Mouse (Mus musculus): ENCODE measurements at regions not wholly inside any gene's neighbourhood (a gene's known extent, or its start where the extent isn't known, plus 50 kb on each side); places are given as distances from the start of the nearest gene placed in this dataset.

- no peak for DNase-seq (ENCODE audit: low read depth)
Observed at GRCm38 (mm10) chr4:54812740-54813634, 131.9 kb upstream of the Zfp462 start.

DNA sequence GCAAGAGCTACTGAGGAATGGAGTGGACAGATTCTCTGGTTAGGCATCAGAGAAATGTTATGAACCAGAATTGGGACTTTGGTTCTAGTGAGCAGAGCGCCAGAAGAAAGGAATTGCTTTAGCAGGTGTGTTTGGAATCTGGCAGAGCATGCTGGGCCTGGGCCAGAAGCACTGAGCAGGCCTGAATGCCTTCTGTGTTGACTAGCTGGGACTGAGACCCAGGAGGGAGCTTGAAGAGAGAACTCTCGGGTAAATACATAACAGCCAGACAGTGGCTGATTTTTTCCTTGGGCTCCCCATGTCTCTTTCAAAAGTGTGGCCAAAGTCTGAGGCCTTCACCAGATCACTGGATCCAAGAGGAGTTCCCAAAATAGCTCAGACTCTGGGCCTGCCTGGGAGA, 107.5 kb upstream of the Zfp462 start:
- no peak for DNase-seq (ENCODE audit: low read depth)

DNA sequence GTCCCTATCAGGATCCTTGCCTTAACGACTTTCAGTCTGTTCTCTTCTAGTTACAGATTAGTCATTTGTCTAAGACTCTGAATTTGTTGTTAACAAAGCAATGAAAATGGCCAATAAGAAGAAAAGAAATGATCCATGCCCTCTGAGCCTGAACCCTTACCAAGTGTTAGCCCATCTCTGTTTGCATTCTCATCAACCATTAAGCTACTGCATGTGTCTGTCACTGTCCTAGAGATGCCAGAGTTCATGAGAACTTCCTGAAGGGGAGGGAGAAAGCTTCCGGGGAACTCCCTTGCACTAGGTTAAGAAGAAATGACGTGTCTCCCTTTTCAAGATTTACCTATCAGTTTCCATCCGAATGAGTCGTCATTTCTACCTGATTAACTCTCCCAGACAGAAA, 106.7 kb upstream of the Zfp462 start:
- no peak for DNase-seq (ENCODE audit: low read depth)

DNA sequence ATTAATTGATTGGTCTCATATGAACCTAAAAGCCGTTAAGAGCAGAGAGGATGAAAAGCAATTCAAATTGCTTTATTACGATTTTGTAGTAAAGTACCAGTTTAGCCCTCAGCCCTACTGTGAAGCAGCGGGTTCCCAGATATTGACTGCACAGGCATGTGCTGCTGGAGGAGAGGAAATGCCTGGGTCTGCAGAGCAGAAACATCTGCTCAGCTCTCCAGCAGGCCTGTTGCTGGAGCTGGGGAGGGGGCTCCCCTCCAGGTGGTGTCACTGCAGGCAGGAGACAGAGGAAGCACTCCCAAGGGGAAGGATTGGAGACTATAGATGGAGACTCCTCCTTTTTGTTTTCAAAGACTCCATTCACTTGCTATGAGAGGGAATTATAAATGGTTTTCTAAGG, 106.1 kb upstream of the Zfp462 start:
- no peak for DNase-seq (ENCODE audit: low read depth)

DNA sequence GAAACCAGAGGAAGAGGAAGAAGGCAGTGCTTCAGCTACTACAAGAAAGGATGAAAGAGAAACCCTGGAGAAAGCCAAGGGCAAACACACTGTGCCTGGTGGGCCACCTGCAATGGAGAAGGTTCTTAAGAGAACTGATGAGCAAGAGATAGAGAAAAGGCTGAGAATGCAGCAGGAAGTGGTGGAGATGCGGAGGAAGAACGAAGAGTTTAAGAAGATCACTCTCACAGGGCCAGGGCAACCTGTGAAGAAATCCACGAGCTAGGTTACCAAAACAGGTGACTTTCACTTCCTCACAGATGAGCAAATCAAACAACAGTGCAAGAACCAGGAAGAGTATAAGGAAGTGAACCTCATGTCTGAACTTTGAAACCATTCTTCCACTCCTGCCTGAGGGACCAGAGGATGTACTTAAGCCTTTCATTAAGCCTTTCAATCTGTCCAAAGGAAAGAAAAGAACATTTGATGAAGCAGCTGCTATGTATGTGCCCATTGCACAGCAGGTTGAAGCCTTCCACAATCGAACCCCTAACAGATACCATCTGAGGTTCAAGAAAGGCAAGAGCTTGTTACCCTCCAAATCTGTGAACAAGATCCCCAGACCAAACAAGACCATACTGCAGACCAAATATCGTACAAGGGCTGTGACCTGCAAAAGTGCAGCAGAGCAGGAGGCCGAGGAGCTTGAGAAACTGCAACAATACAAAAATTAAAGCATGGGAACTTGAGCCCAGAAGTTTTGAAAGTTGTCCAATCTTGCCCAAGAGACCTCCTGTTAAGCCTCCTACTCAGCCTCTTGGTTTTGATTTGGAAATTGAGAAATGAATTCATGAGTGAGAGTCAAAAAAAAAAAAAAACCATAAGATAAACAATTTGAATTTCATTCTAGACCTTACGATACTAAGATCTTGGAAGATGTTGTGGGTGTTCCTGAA, 91.6 kb upstream of the Zfp462 start:
- DNase-seq (ENCODE audit: low read depth) = peak; percentile 88

- no peak for DNase-seq (ENCODE audit: low read depth)
Observed at GRCm38 (mm10) chr4:54858604-54859003, 86.2 kb upstream of the Zfp462 start.

DNA sequence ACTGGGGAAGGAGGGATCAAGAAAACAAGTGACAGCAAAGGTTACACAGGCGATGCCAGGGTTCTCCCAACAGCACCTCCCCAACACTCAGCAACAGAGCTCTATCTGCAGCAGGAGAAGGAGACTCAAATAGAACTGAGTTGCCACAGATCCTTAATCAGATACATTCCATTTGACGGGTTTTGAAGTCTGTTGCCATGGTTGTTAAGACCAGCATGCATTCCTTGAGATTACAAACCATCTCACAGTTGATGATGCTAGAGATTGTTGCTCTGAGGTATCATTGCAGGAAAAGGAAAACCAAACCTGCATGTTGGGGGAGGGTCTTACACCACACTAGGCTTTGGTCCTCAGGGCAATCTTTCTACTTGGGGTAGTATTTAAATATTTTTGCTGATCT, 78.8 kb upstream of the Zfp462 start:
- no peak for DNase-seq (ENCODE audit: low read depth)

- peak; percentile 70 for DNase-seq (ENCODE audit: low read depth)
Observed at GRCm38 (mm10) chr4:54874136-54874827, 70.6 kb upstream of the Zfp462 start.

- DNase-seq (ENCODE audit: low read depth) = no peak
Observed at GRCm38 (mm10) chr4:54875506-54875905, 69.3 kb upstream of the Zfp462 start.

DNA sequence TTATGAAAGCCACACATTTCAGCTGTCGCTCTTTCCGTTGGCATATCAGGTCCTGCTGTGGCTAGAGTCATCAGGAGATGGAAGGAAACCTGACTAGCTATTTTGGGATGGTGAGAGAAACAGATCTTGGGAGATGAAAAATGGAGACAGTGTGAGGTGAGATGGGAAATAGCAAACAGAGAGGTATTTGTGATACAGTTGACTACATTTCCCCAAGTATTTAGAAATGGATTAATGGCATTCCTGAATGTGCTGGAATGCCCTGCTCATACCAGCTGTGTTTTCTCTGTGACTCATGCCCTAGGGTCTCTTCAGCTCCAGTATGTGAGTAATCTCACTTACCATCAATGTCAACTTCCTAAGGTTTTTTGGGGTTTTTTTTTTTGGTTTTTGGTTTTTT, 67.5 kb upstream of the Zfp462 start:
- DNase-seq (ENCODE audit: low read depth) = no peak

DNA sequence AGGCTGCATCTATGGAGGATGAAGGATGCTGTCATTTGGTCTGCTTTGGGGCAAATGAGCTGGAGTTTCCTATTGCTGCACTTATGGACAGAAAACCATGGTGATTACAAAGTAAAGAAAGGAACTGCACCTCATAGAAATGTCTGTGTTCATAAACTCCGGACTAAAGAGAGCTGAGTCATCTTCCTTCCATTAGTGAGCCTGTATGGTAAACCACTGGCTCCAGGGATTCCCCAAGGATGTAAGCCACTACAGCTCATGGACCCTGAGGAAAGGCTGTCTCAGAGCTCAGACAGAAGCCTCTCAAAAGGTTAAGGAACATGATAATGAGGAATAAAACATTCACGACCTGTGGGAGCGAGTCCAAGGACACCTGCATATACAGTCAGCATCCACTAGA, 66.3 kb upstream of the Zfp462 start:
- DNase-seq (ENCODE audit: low read depth) = no peak

- no peak for DNase-seq (ENCODE audit: low read depth)
Observed at GRCm38 (mm10) chr4:54893288-54893687, 51.6 kb upstream of the Zfp462 start.

Data from gonadal fat pad, adult 2 months (tissue).